Mouse (Mus musculus) hindbrain, embryonic 14.5 days (tissue): ENCODE results near the gene Nudt15. TPM values are rescaled to one million over a fixed set of nuclear protein-coding genes. Genes with fewer than 3 reads are reported as not detected.
A peak's percentile ranks its signal among the peaks of the same experiment; 100 is the strongest.
"Not testable (repeated sequence)": the region's sequence is repeated elsewhere in the genome, so short reads cannot be mapped to it uniquely, and the experiment has no call there.

Experiments used
- ATAC-seq: fragments of 200-750 bp; cut with Nextera tagmentation; 2 replicates; pipeline ENCODE4 v1.8.0; 2017; ENCODE audit warnings: moderate number of reproducible peaks, mild to moderate bottlenecking, moderate TSS enrichment, moderate library complexity; ENCODE audit not compliant: low FRiP score
- DNase-seq: peaks from one replicate; pipeline ENCODE4 v3.0.0-alpha.2; 2015; ENCODE audit warnings: low spot score
- H3K27ac ChIP-seq: fragments of 300-500 bp; sonication (generic); 2 replicates; pipeline ENCODE4 v1.5.1; 2014; ENCODE audit warnings: mild to moderate bottlenecking, moderate library complexity
- H3K27me3 ChIP-seq: fragments of 300-500 bp; sonication (generic); 2 replicates; pipeline ENCODE4 v1.6.1; 2014; ENCODE audit warnings: mild to moderate bottlenecking, low read length, mixed read lengths; ENCODE audit not compliant: control insufficient read depth, insufficient read depth
- H3K36me3 ChIP-seq: fragments of 300-500 bp; sonication (generic); replicated peaks from 2 replicates; pipeline ENCODE4 v1.6.1; 2014; ENCODE audit not compliant: control insufficient read depth, insufficient read depth
- H3K4me1 ChIP-seq: fragments of 300-500 bp; sonication (generic); replicated peaks from 2 replicates; pipeline ENCODE4 v1.6.1; 2014; ENCODE audit warnings: antibody characterized with exemption, low read length, mixed read lengths; ENCODE audit not compliant: control insufficient read depth, insufficient read depth
- H3K4me2 ChIP-seq: fragments of 300-500 bp; sonication (generic); replicated peaks from 2 replicates; pipeline ENCODE4 v1.6.1; 2014; ENCODE audit warnings: mild to moderate bottlenecking, moderate library complexity
- H3K4me3 ChIP-seq: fragments of 300-500 bp; sonication (generic); replicated peaks from 2 replicates; pipeline ENCODE4 v1.5.1; 2014; ENCODE audit warnings: mild to moderate bottlenecking, low read length
- H3K9ac ChIP-seq: fragments of 300-500 bp; sonication (generic); 2 replicates; pipeline ENCODE4 v1.6.1; 2014
- H3K9me3 ChIP-seq: fragments of 300-500 bp; sonication (generic); 2 replicates; pipeline ENCODE4 v1.6.1; 2016; ENCODE audit warnings: low read length; ENCODE audit not compliant: control insufficient read depth
- WGBS: fragments of 180-500 bp; shearing (Covaris S2); extraction: QIAGEN DNeasy Blood & Tissue Kit; methylation state at CpG from one replicate; pipeline ENCODE4 v1.1.7; 2014; 5-methylcytosine and 5-hydroxymethylcytosine counted together
- polyA plus RNA-seq: library from polyadenylated mRNA; unstranded; fragments of >200 nt; fragmentation: Nextera tagmentation; extraction: Ambion mirVana; gene quantifications from 2 replicates; pipeline ENCODE4 v1.2.1, GENCODE M21; 2014

Gene Nudt15
- polyA plus RNA-seq, 1 experiment from 2014 or later = 10.3 TPM

GRCm38 (mm10) chr14:73551164-73551563 is 3.1 kb upstream of the Nudt15 start:
- H3K36me3 ChIP-seq = 0 out of 2 replicates have a peak, but pooled peaks cover 4% of the 10 kb centered on the region
- ATAC-seq (no peak), DNase-seq (no peak)
- no peak overlapping the region for H3K4me3 ChIP-seq
- H3K9me3 ChIP-seq = no peaks in the 10 kb centered on the region
- peaks cover 13% of the 10 kb centered on the region for H3K4me1 ChIP-seq
- WGBS = 77% methylated on average over 6 of the region's 6 CpGs
- H3K27ac ChIP-seq = no peak overlapping the region
- H3K27me3 ChIP-seq = no peaks in the 10 kb centered on the region
- no peak overlapping the region for H3K9ac ChIP-seq
- H3K4me2 ChIP-seq = no peak overlapping the region

- H3K4me3 ChIP-seq = no peak overlapping the region
- H3K4me2 ChIP-seq = no peak overlapping the region
- no peaks in the 10 kb centered on the region for H3K27me3 ChIP-seq
- peaks cover 13% of the 10 kb centered on the region for H3K4me1 ChIP-seq
- 37% methylated on average over 8 of the region's 8 CpGs for WGBS
- H3K9me3 ChIP-seq = no peaks in the 10 kb centered on the region
- ATAC-seq (no peak), DNase-seq (no peak)
- H3K27ac ChIP-seq = no peak overlapping the region
- no peaks in the 10 kb centered on the region for H3K36me3 ChIP-seq
- H3K9ac ChIP-seq = no peak overlapping the region
Measured at GRCm38 (mm10) chr14:73550732-73551131, 2.7 kb upstream of the Nudt15 start.

GRCm38 (mm10) chr14:73550291-73550690 is 2.2 kb upstream of the Nudt15 start:
- WGBS = 46% methylated on average over 3 of the region's 3 CpGs
- H3K4me1 ChIP-seq = peaks cover 13% of the 10 kb centered on the region
- DNase-seq (no peak), ATAC-seq (no peak)
- H3K4me2 ChIP-seq = no peak overlapping the region
- no peak overlapping the region for H3K4me3 ChIP-seq
- no peak overlapping the region for H3K9ac ChIP-seq
- no peak overlapping the region for H3K27ac ChIP-seq
- no peaks in the 10 kb centered on the region for H3K36me3 ChIP-seq
- H3K27me3 ChIP-seq = no peaks in the 10 kb centered on the region
- no peaks in the 10 kb centered on the region for H3K9me3 ChIP-seq

GRCm38 (mm10) chr14:73547034-73547433 is 1.0 kb downstream of the Nudt15 start:
- H3K36me3 ChIP-seq = no peaks in the 10 kb centered on the region
- 75% methylated on average over 4 of the region's 4 CpGs for WGBS

GRCm38 (mm10) chr14:73543781-73544180 is 4.3 kb downstream of the Nudt15 start:
- 71% methylated on average over 6 of the region's 6 CpGs for WGBS
- H3K27me3 ChIP-seq = no peaks in the 10 kb centered on the region; the same call in 1 of the 2 replicates
- no peaks in the 10 kb centered on the region for H3K36me3 ChIP-seq
- no peaks in the 10 kb centered on the region for H3K9me3 ChIP-seq
- H3K4me2 ChIP-seq = no peak overlapping the region
- no peaks in the 10 kb centered on the region for H3K4me1 ChIP-seq
- ATAC-seq (no peak), DNase-seq (no peak)
- no peak overlapping the region for H3K4me3 ChIP-seq
- no peak overlapping the region for H3K27ac ChIP-seq
- H3K9ac ChIP-seq = no peak overlapping the region

More at GRCm38 (mm10) chr14:73547034-73547433, 1.0 kb downstream of the Nudt15 start:
- H3K27me3 ChIP-seq = no peaks in the 10 kb centered on the region; the same call in 1 of the 2 replicates
- H3K4me2 ChIP-seq = no peak overlapping the region
- H3K9me3 ChIP-seq = no peaks in the 10 kb centered on the region
- H3K4me3 ChIP-seq = no peak overlapping the region
- ATAC-seq (no peak), DNase-seq (no peak)
- H3K9ac ChIP-seq = no peak overlapping the region
- 0 out of 2 replicates have a peak, but pooled peaks cover 1% of the 10 kb centered on the region for H3K4me1 ChIP-seq
- no peak overlapping the region for H3K27ac ChIP-seq

- Histone ChIP-seq H3K4me3 (no peak overlapping the region), H3K4me2 (no peak overlapping the region)
- WGBS = 87% methylated on average over 2 of the region's 2 CpGs
Measured at GRCm38 (mm10) chr14:73535641-73536040, 12.4 kb downstream of the Nudt15 start.

GRCm38 (mm10) chr14:73533755-73534465 is 14.1 kb downstream of the Nudt15 start:
- no peak for ATAC-seq
- H3K9me3 ChIP-seq = no peaks in the 10 kb centered on the region
- H3K4me1 ChIP-seq = no peaks in the 10 kb centered on the region
- no peak overlapping the region for H3K9ac ChIP-seq
- H3K27me3 ChIP-seq = no peaks in the 10 kb centered on the region
- no peak overlapping the region for H3K27ac ChIP-seq
- H3K4me3 ChIP-seq = no peak overlapping the region
- no peak overlapping the region for H3K4me2 ChIP-seq
- WGBS = 71% methylated on average over 6 of the region's 6 CpGs
- no peaks in the 10 kb centered on the region for H3K36me3 ChIP-seq
- DNase-seq = no peak

More at GRCm38 (mm10) chr14:73535641-73536040, 12.4 kb downstream of the Nudt15 start:
- Histone ChIP-seq H3K36me3 (no peaks in the 10 kb centered on the region), H3K9me3 (no peaks in the 10 kb centered on the region), H3K27me3 (no peaks in the 10 kb centered on the region), H3K9ac (no peak overlapping the region), H3K27ac (no peak overlapping the region), H3K4me1 (no peaks in the 10 kb centered on the region)
- DNase-seq (no peak), ATAC-seq (no peak)

GRCm38 (mm10) chr14:73528661-73529060 is 19.4 kb downstream of the Nudt15 start:
- not testable (repeated sequence) for H3K4me2 ChIP-seq, H3K36me3 ChIP-seq, DNase-seq, ATAC-seq, H3K4me3 ChIP-seq, H3K27ac ChIP-seq, H3K9me3 ChIP-seq, H3K4me1 ChIP-seq, H3K9ac ChIP-seq, H3K27me3 ChIP-seq
- 85% methylated on average over 3 of the region's 3 CpGs for WGBS

GRCm38 (mm10) chr14:73524766-73525448 is 23.1 kb downstream of the Nudt15 start, which contains the start of gene Sucla2:
TSS of gene Sucla2 (plus strand) at chr14:73525319.
- Histone ChIP-seq H3K9me3 (no peaks in the 10 kb centered on the region), H3K4me3 (peak within 1 kb of the TSS; percentile 51), H3K27ac (peak within 1 kb of the TSS; percentile 97), H3K4me2 (peak within 1 kb of the TSS; percentile 36), H3K4me1 (0 out of 2 replicates have a peak, but pooled peaks cover 6% of the 10 kb centered on the region), H3K9ac (peak within 1 kb of the TSS; percentile 67), H3K27me3 (no peaks in the 10 kb centered on the region), H3K36me3 (no peaks in the 10 kb centered on the region)
- DNase-seq (peak; percentile 97), ATAC-seq (peak; percentile 100)
- under 1% methylated on average over 39 of the region's 41 CpGs for WGBS
